In genomic region chr2:116200795-116201194, GRCm38 (mm10) we compare ENCODE assay signal across 27 mouse cellular contexts.
A peak's percentile ranks its signal among the peaks of the same experiment; 100 is the strongest.
DNase-seq lines count a peak whose midpoint lies in the region; ATAC-seq and TF ChIP-seq lines count a peak whose summit lies in the region.
"Had no signal": no experiment of that assay in that cellular context is flagged by ENCODE, and none has a peak within 500 bp of the region (broad histone marks: within the 10 kb centered on the region; RNA-seq: fewer than 3 reads in every experiment).

No protein-coding gene starts in this region.

- no peak overlapping the region for H3K9ac ChIP-seq in midbrain, embryonic 13.5 days (replicated peaks)
- no peak overlapping the region for H3K9ac ChIP-seq in midbrain, embryonic 11.5 days (ENCODE audit: low read length)
- no peak overlapping the region for H3K9ac ChIP-seq in forebrain, embryonic 14.5 days (ENCODE audit: low read length)
- H3K9ac ChIP-seq in hindbrain, embryonic 14.5 days = peak overlapping the region; percentile 12; the same call in 1 of the 2 replicates
- no peak overlapping the region for H3K9ac ChIP-seq in liver, embryonic 12.5 days
- H3K9ac ChIP-seq: kidney, embryonic 15.5 days; limb, embryonic 12.5 days; lung, embryonic 15.5 days; midbrain, embryonic 12.5 days had no signal

- DNase-seq in midbrain, embryonic 11.5 days (ENCODE audit: low spot score, missing footprints) = no peak
- DNase-seq in brain, embryonic 14.5 days (ENCODE audit: low read depth) = peak; percentile 44
- peak; percentile 24 for DNase-seq in forebrain, embryonic 14.5 days (ENCODE audit: low spot score)
- DNase-seq in hindbrain, embryonic 14.5 days (ENCODE audit: low spot score) = no peak
- no peak for DNase-seq in left cerebral cortex, postnatal 25 days (ENCODE audit: low spot score in 2 of 2)
- DNase-seq: adrenal gland, postnatal 25 days; B cell, adult 2 months; cerebellum, adult 2 months; cerebellum, postnatal 14 days; gastrocnemius, postnatal 25 days; heart, adult 11 months; heart, postnatal 36 days; kidney, adult 18-20 months; kidney, postnatal 25 days; spleen, adult 18-20 months; thymus, postnatal 4 days had no signal

- no peaks in the 10 kb centered on the region for H3K9me3 ChIP-seq in midbrain, embryonic 13.5 days
- no peaks in the 10 kb centered on the region for H3K9me3 ChIP-seq in midbrain, embryonic 11.5 days (ENCODE audit: control insufficient read depth, low read length)
- H3K9me3 ChIP-seq in forebrain, embryonic 14.5 days (replicated peaks; ENCODE audit: control insufficient read depth, low read length) = no peaks in the 10 kb centered on the region
- no peaks in the 10 kb centered on the region for H3K9me3 ChIP-seq in hindbrain, embryonic 14.5 days (ENCODE audit: control insufficient read depth, low read length)
- H3K9me3 ChIP-seq in liver, embryonic 12.5 days (replicated peaks) = no peaks in the 10 kb centered on the region
- H3K9me3 ChIP-seq: kidney, embryonic 15.5 days; limb, embryonic 12.5 days; lung, embryonic 15.5 days; midbrain, embryonic 12.5 days had no signal

- intact Hi-C loops in left cerebral cortex, postnatal 25 days (cut with DNase I) = no loop called here

- no peak for TF ChIP-seq POLR2A in brain, embryonic 14.5 days (IDR thresholded peaks at IDR 0.05; ENCODE audit: borderline replicate concordance, extremely low read depth, insufficient read depth, insufficient read length, poor library complexity, severe bottlenecking)

- H3K4me2 ChIP-seq in midbrain, embryonic 13.5 days (replicated peaks) = no peak overlapping the region
- no peak overlapping the region for H3K4me2 ChIP-seq in midbrain, embryonic 11.5 days
- no peak overlapping the region for H3K4me2 ChIP-seq in forebrain, embryonic 14.5 days (ENCODE audit: low read length)
- peak overlapping the region; percentile 28 for H3K4me2 ChIP-seq in hindbrain, embryonic 14.5 days (replicated peaks)
- no peak overlapping the region for H3K4me2 ChIP-seq in liver, embryonic 12.5 days
- H3K4me2 ChIP-seq: heart, embryonic 11.5 days; kidney, embryonic 15.5 days; limb, embryonic 12.5 days; lung, embryonic 15.5 days; midbrain, embryonic 12.5 days had no signal

- no peak overlapping the region for H3K4me3 ChIP-seq in midbrain, embryonic 13.5 days (replicated peaks)
- no peak overlapping the region for H3K4me3 ChIP-seq in midbrain, embryonic 11.5 days (ENCODE audit: low read depth, low read length)
- no peak overlapping the region for H3K4me3 ChIP-seq in forebrain, embryonic 14.5 days (ENCODE audit: low read depth, low read length)
- H3K4me3 ChIP-seq in hindbrain, embryonic 14.5 days (replicated peaks; ENCODE audit: low read length) = no peak overlapping the region
- no peak overlapping the region for H3K4me3 ChIP-seq in liver, embryonic 12.5 days
- H3K4me3 ChIP-seq: erythroblast, embryonic 14.5 days; kidney, embryonic 15.5 days; limb, embryonic 12.5 days; lung, embryonic 15.5 days; midbrain, embryonic 12.5 days; myocyte had no signal

- TF ChIP-seq CTCF in brain, embryonic 14.5 days (IDR thresholded peaks at IDR 0.05; ENCODE audit: borderline replicate concordance, extremely low read depth, insufficient read depth, insufficient read length) = no peak

- no peaks in the 10 kb centered on the region for H3K36me3 ChIP-seq in midbrain, embryonic 13.5 days
- H3K36me3 ChIP-seq in midbrain, embryonic 11.5 days (ENCODE audit: control insufficient read depth, insufficient read depth, low read length) = no peaks in the 10 kb centered on the region
- H3K36me3 ChIP-seq in forebrain, embryonic 14.5 days (ENCODE audit: control insufficient read depth, insufficient read depth, low read length) = no peaks in the 10 kb centered on the region
- H3K36me3 ChIP-seq in hindbrain, embryonic 14.5 days (replicated peaks; ENCODE audit: control insufficient read depth, insufficient read depth) = no peaks in the 10 kb centered on the region
- H3K36me3 ChIP-seq in liver, embryonic 12.5 days = no peaks in the 10 kb centered on the region
- H3K36me3 ChIP-seq: kidney, embryonic 15.5 days; limb, embryonic 12.5 days; lung, embryonic 15.5 days; midbrain, embryonic 12.5 days had no signal

- H3K27me3 ChIP-seq in midbrain, embryonic 13.5 days = no peaks in the 10 kb centered on the region
- no peaks in the 10 kb centered on the region for H3K27me3 ChIP-seq in midbrain, embryonic 11.5 days (ENCODE audit: control insufficient read depth, insufficient read depth, low read length)
- H3K27me3 ChIP-seq in forebrain, embryonic 14.5 days (replicated peaks; ENCODE audit: control insufficient read depth, insufficient read depth, low read length) = no peaks in the 10 kb centered on the region
- no peaks in the 10 kb centered on the region for H3K27me3 ChIP-seq in hindbrain, embryonic 14.5 days (ENCODE audit: control insufficient read depth, insufficient read depth, low read length)
- no peaks in the 10 kb centered on the region for H3K27me3 ChIP-seq in liver, embryonic 12.5 days (replicated peaks)
- H3K27me3 ChIP-seq: kidney, embryonic 15.5 days; limb, embryonic 12.5 days; lung, embryonic 15.5 days; midbrain, embryonic 12.5 days had no signal

- peaks cover 16% of the 10 kb centered on the region; the same call in 1 of the 2 replicates for H3K4me1 ChIP-seq in midbrain, embryonic 13.5 days (replicated peaks)
- H3K4me1 ChIP-seq in midbrain, embryonic 11.5 days (ENCODE audit: control insufficient read depth, insufficient read depth, low read length) = no peaks in the 10 kb centered on the region
- H3K4me1 ChIP-seq in forebrain, embryonic 14.5 days (ENCODE audit: control insufficient read depth, insufficient read depth, low read length) = 0 out of 2 replicates have a peak, but pooled peaks cover 3% of the 10 kb centered on the region
- peaks cover 21% of the 10 kb centered on the region for H3K4me1 ChIP-seq in hindbrain, embryonic 14.5 days (replicated peaks; ENCODE audit: control insufficient read depth, insufficient read depth, low read length)
- no peaks in the 10 kb centered on the region for H3K4me1 ChIP-seq in liver, embryonic 12.5 days
- H3K4me1 ChIP-seq: kidney, embryonic 15.5 days; limb, embryonic 12.5 days; lung, embryonic 15.5 days; midbrain, embryonic 12.5 days had no signal

- 57% methylated on average over 5 of the region's 5 CpGs for WGBS in midbrain, embryonic 13.5 days
- 76% methylated on average over 5 of the region's 5 CpGs for WGBS in midbrain, embryonic 11.5 days
- 61% methylated on average over 5 of the region's 5 CpGs for WGBS in forebrain, embryonic 14.5 days
- WGBS in hindbrain, embryonic 14.5 days = 41% methylated on average over 5 of the region's 5 CpGs
- 65% methylated on average over 5 of the region's 5 CpGs for WGBS in liver, embryonic 12.5 days (ENCODE audit: insufficient replicate concordance)

- no peak for ATAC-seq in midbrain, embryonic 13.5 days
- ATAC-seq in midbrain, embryonic 11.5 days (ENCODE audit: low FRiP score) = no peak
- ATAC-seq in forebrain, embryonic 14.5 days = peak; percentile 60
- no peak for ATAC-seq in hindbrain, embryonic 14.5 days (ENCODE audit: low FRiP score)
- no peak for ATAC-seq in liver, embryonic 12.5 days
- ATAC-seq: inflammation-experienced regulatory T-cells, adult 6 months had no signal

- H3K27ac ChIP-seq in midbrain, embryonic 13.5 days = 0 out of 2 replicates have a peak overlapping the region, but pooled peaks have one; percentile 25
- H3K27ac ChIP-seq in midbrain, embryonic 11.5 days (ENCODE audit: low read depth, low read length) = no peak overlapping the region
- H3K27ac ChIP-seq in forebrain, embryonic 14.5 days (ENCODE audit: low read depth, low read length) = no peak overlapping the region; the same call in 1 of the 2 replicates
- peak overlapping the region; percentile 26 for H3K27ac ChIP-seq in hindbrain, embryonic 14.5 days
- H3K27ac ChIP-seq in liver, embryonic 12.5 days = no peak overlapping the region
- H3K27ac ChIP-seq: kidney, embryonic 15.5 days; limb, embryonic 12.5 days; lung, embryonic 15.5 days; midbrain, embryonic 12.5 days; stomach, postnatal 0 days had no signal

Comparison
In these comparisons a context has a peak if more than half of its experiments do, and no peak if none do; other contexts are left out.
1. H3K27ac ChIP-seq: peak in midbrain, embryonic 13.5 days (single experiment) and hindbrain, embryonic 14.5 days (single experiment); none in midbrain, embryonic 11.5 days (single experiment), forebrain, embryonic 14.5 days (single experiment) and liver, embryonic 12.5 days (single experiment).
2. DNase-seq: peak in brain, embryonic 14.5 days (single experiment) and forebrain, embryonic 14.5 days (single experiment); none in midbrain, embryonic 11.5 days (single experiment), hindbrain, embryonic 14.5 days (single experiment) and left cerebral cortex, postnatal 25 days (0 of 2).